Mouse (Mus musculus): ENCODE results near the gene Traf2.

Gene Traf2

GRCm38 (mm10) chr2:25546811-25547491 is at the start of gene Traf2:
Gene Traf2, minus strand, starts transcription at chr2:25546940.
- DNase-seq (ENCODE audit: low read depth, low spot score), result peak; percentile 99

GRCm38 (mm10) chr2:25591863-25592262 is 45.1 kb upstream of the Traf2 start:
- peak; percentile 69 for DNase-seq (ENCODE audit: low read depth, low spot score)

GRCm38 (mm10) chr2:25588227-25588907 is 41.6 kb upstream of the Traf2 start:
- peak; percentile 30 for DNase-seq (ENCODE audit: low read depth, low spot score)

- no peak for DNase-seq (ENCODE audit: low read depth, low spot score)
These were observed 40.5 kb upstream of the Traf2 start for GRCm38 (mm10) chr2:25587290-25587689.

GRCm38 (mm10) chr2:25585601-25586000 is 38.9 kb upstream of the Traf2 start:
- no peak for DNase-seq (ENCODE audit: low read depth, low spot score)

- DNase-seq (ENCODE audit: low read depth, low spot score), result no peak
These were observed 38.1 kb upstream of the Traf2 start for GRCm38 (mm10) chr2:25584856-25585255.

GRCm38 (mm10) chr2:25584152-25584551 is 37.4 kb upstream of the Traf2 start:
- DNase-seq (ENCODE audit: low read depth, low spot score), result peak; percentile 54

GRCm38 (mm10) chr2:25583571-25583970 is 36.8 kb upstream of the Traf2 start:
- no peak for DNase-seq (ENCODE audit: low read depth, low spot score)

GRCm38 (mm10) chr2:25583120-25583481 is 36.4 kb upstream of the Traf2 start:
- no peak for DNase-seq (ENCODE audit: low read depth, low spot score)

GRCm38 (mm10) chr2:25582466-25583119 is 35.9 kb upstream of the Traf2 start:
- DNase-seq (ENCODE audit: low read depth, low spot score), result peak; percentile 92

GRCm38 (mm10) chr2:25581901-25582301 is 35.2 kb upstream of the Traf2 start:
- DNase-seq (ENCODE audit: low read depth, low spot score), result peak; percentile 97

- peak; percentile 93 for DNase-seq (ENCODE audit: low read depth, low spot score)
These were observed 34.6 kb upstream of the Traf2 start, which contains the start of gene Ajm1 for GRCm38 (mm10) chr2:25581294-25581864. Gene Ajm1, minus strand, starts transcription at chr2:25581757.

- DNase-seq (ENCODE audit: low read depth, low spot score), result peak; percentile 73
These were observed 33.9 kb upstream of the Traf2 start for GRCm38 (mm10) chr2:25580621-25581101.

GRCm38 (mm10) chr2:25579737-25580460 is 33.2 kb upstream of the Traf2 start:
- DNase-seq (ENCODE audit: low read depth, low spot score), result peak; percentile 92

GRCm38 (mm10) chr2:25578796-25579736 is 32.3 kb upstream of the Traf2 start:
- DNase-seq (ENCODE audit: low read depth, low spot score), result no peak

GRCm38 (mm10) chr2:25577951-25578795 is 31.4 kb upstream of the Traf2 start:
- DNase-seq (ENCODE audit: low read depth, low spot score), result no peak

- peak; percentile 66 for DNase-seq (ENCODE audit: low read depth, low spot score)
These were observed 30.5 kb upstream of the Traf2 start for GRCm38 (mm10) chr2:25576965-25577891.
